Mouse (Mus musculus) forebrain, embryonic 14.5 days (tissue): ENCODE results near the gene Gatad1. TPM values are rescaled to one million over a fixed set of nuclear protein-coding genes. Genes with fewer than 3 reads are reported as not detected.

Experiments
- ATAC-seq: fragments of 200-750 bp; cut with Nextera tagmentation; 2 replicates; pipeline ENCODE4 v1.8.0; 2017; ENCODE audit warnings: mild to moderate bottlenecking, moderate library complexity
- DNase-seq: peaks from one replicate; pipeline ENCODE4 v3.0.0-alpha.2; 2015; ENCODE audit warnings: low spot score
- H3K27ac ChIP-seq: fragments of 300-500 bp; sonication (generic); 2 replicates; pipeline ENCODE4 v1.5.1; 2014; ENCODE audit warnings: low read depth, mild to moderate bottlenecking, control low read depth, low read length, moderate library complexity
- H3K27me3 ChIP-seq: fragments of 300-500 bp; sonication (generic); replicated peaks from 2 replicates; pipeline ENCODE4 v1.6.1; 2014; ENCODE audit warnings: low read length, control low read depth, mixed read lengths; ENCODE audit not compliant: control insufficient read depth, insufficient read depth
- H3K36me3 ChIP-seq: fragments of 300-500 bp; sonication (generic); 2 replicates; pipeline ENCODE4 v1.6.1; 2014; ENCODE audit warnings: low read length, control low read depth; ENCODE audit not compliant: control insufficient read depth, insufficient read depth
- H3K4me1 ChIP-seq: fragments of 300-500 bp; sonication (generic); 2 replicates; pipeline ENCODE4 v1.6.1; 2014; ENCODE audit warnings: antibody characterized with exemption, low read length, control low read depth; ENCODE audit not compliant: control insufficient read depth, insufficient read depth
- H3K4me2 ChIP-seq: fragments of 300-500 bp; sonication (generic); 2 replicates; pipeline ENCODE4 v1.6.1; 2014; ENCODE audit warnings: mild to moderate bottlenecking, control low read depth, low read length
- H3K4me3 ChIP-seq: fragments of 300-500 bp; sonication (generic); 2 replicates; pipeline ENCODE4 v1.5.1; 2014; ENCODE audit warnings: low read depth, low read length, control low read depth
- H3K9ac ChIP-seq: fragments of 300-500 bp; sonication (generic); 2 replicates; pipeline ENCODE4 v1.6.1; 2014; ENCODE audit warnings: mild to moderate bottlenecking, low read length, control low read depth, moderate library complexity
- H3K9me3 ChIP-seq: fragments of 300-500 bp; sonication (generic); replicated peaks from 2 replicates; pipeline ENCODE4 v1.6.1; 2016; ENCODE audit warnings: low read length, control low read depth, mixed read lengths; ENCODE audit not compliant: control insufficient read depth
- WGBS: fragments of 180-500 bp; shearing (Covaris S2); extraction: QIAGEN DNeasy Blood & Tissue Kit; methylation state at CpG from one replicate; pipeline ENCODE4 v1.1.7; 2014; 5-methylcytosine and 5-hydroxymethylcytosine counted together
- polyA plus RNA-seq: library from polyadenylated mRNA; unstranded; fragments of >200 nt; fragmentation: Nextera tagmentation; extraction: Ambion mirVana; gene quantifications from 2 replicates; pipeline ENCODE4 v1.2.1, GENCODE M21; 2014

Gatad1 gene
- 66.6 and 74.9 TPM in 2 replicates for polyA plus RNA-seq

DNA sequence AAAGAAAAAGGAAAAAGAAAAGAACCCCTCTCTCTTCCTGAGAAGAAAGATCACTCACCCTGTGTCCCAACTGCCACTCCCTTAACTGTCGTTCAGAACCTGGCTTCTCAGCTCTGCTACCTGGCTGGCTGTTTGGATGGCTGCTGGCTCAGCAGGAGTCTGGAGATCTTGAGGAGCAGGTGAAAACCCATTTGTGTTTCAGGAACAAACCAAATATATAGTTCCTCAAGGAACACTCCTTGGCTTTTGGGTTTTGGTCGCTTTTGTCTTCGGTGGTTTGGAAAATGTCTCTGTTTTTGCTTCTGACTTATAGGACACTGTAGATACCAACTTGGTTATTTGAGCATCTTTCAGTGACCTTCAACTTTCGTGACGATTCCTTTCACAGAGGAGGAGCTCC lies at the start of gene Gatad1:
Gene Gatad1, minus strand, starts transcription at position 101 of the 400 bp plus-strand sequence.
- no peak for ATAC-seq
- DNase-seq: no peak
- H3K4me2 ChIP-seq: no peak within 1 kb of the TSS
- H3K9ac ChIP-seq: no peak within 1 kb of the TSS
- no peak within 1 kb of the TSS for H3K27ac ChIP-seq
- no peak within 1 kb of the TSS for H3K4me3 ChIP-seq
- no peaks in the 10 kb centered on the region for H3K36me3 ChIP-seq
- no peaks in the 10 kb centered on the region for H3K27me3 ChIP-seq
- no peaks in the 10 kb centered on the region for H3K4me1 ChIP-seq
- no peaks in the 10 kb centered on the region for H3K9me3 ChIP-seq
- WGBS: 74% methylated on average over 5 of the region's 5 CpGs

DNA sequence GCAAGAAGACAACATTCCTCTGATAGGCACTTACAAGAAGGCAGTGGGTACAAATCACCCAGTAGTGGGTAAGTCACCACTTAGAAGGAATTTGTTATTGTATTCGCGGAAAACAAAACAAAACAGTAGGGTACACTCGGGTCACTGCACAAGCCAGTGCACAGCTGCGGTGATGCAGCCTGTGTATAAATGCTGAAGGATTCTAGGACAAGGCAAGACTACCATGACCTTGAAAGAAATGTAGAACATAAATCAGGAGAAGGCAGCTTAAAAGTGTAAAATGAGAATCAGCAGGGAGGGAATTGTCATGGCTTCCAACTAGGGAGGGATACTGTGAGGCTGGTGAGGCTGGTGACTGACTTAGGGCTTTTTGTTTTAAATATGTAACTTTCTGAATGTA lies 45.2 kb upstream of the Gatad1 start:
- WGBS: 86% methylated on average over 4 of the region's 4 CpGs
- no peaks in the 10 kb centered on the region for H3K4me1 ChIP-seq
- H3K36me3 ChIP-seq: peaks cover 37% of the 10 kb centered on the region
- DNase-seq: no peak
- no peak overlapping the region for H3K9ac ChIP-seq
- H3K4me3 ChIP-seq: no peak overlapping the region
- no peak for ATAC-seq
- no peak overlapping the region for H3K27ac ChIP-seq
- no peaks in the 10 kb centered on the region for H3K9me3 ChIP-seq
- H3K4me2 ChIP-seq: no peak overlapping the region
- no peaks in the 10 kb centered on the region for H3K27me3 ChIP-seq

DNA sequence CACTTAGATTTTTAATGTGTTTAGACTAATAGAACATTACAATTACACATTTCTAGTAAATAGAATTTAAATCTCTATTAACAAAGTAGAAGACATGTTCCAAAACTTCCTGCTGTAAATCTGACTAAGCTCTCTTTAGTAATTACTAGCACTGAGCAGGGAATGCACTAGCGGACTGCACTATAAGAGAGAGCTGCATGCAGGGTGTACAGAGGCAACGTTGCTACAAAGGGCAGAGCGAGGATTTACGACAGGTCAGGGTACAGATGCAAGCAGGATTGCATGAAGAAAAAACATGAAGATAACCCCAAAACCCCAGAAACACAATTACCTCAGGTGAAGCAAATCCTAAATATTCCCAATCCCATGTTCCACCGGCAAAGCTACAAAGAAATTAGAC lies 43.0 kb upstream of the Gatad1 start:
- 95% methylated on average over 5 of the region's 5 CpGs for WGBS
- DNase-seq (no peak), ATAC-seq (no peak)
- H3K4me1 ChIP-seq: no peaks in the 10 kb centered on the region
- H3K4me2 ChIP-seq: no peak overlapping the region
- H3K27ac ChIP-seq: no peak overlapping the region
- peaks cover 38% of the 10 kb centered on the region for H3K36me3 ChIP-seq
- no peak overlapping the region for H3K4me3 ChIP-seq
- no peaks in the 10 kb centered on the region for H3K9me3 ChIP-seq
- no peak overlapping the region for H3K9ac ChIP-seq
- H3K27me3 ChIP-seq: no peaks in the 10 kb centered on the region

DNA sequence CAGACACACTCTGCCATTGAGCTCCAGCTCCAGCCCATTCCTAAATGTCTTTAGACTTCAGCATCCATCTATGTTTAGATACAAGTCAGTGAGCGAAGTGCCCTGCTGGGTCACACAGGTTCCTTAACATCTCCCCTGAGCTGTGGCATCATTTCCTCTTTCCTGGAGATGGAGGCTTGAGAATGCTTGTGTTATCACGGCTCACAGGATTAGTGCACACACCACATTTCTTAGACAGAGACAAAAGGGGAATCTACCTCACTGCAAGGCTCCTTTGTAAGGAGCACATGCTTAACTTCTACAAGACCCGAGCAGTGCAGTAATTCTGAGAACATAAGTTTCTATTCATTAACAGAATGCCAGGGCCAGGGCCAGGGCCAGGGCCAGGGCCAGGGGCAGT lies 39.0 kb upstream of the Gatad1 start:
- ATAC-seq: no peak
- no peaks in the 10 kb centered on the region for H3K27me3 ChIP-seq

DNA sequence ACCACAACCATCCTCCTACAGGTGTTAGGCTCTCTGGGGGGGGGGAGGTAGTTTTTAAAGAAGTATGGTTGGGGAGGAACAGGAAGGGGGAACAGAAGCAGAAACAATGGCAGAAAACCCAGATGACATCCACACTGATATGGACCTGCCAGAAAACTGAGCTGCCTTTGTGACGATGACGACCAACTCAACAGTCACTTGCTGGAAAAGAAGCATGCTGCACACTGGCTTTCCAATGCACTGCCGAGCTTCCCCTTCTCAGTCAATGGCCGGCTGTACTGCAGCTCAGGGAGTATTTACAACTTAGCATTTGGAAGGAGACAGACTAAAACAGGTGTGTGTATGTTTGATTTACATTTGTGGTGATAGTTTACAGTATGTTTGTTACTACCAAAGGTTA lies 38.2 kb upstream of the Gatad1 start:
- DNase-seq: no peak
- Histone ChIP-seq H3K4me1 (no peaks in the 10 kb centered on the region), H3K27ac (no peak overlapping the region), H3K4me2 (no peak overlapping the region), H3K27me3 (no peaks in the 10 kb centered on the region), H3K9ac (no peak overlapping the region), H3K9me3 (no peaks in the 10 kb centered on the region), H3K4me3 (no peak overlapping the region), H3K36me3 (peaks cover 46% of the 10 kb centered on the region)
- 88% methylated on average over 4 of the region's 4 CpGs for WGBS
- ATAC-seq: no peak

More for the DNA sequence above, 39.0 kb upstream of the Gatad1 start:
- H3K4me2 ChIP-seq: no peak overlapping the region
- DNase-seq: no peak
- no peaks in the 10 kb centered on the region for H3K4me1 ChIP-seq
- peaks cover 52% of the 10 kb centered on the region for H3K36me3 ChIP-seq
- no peaks in the 10 kb centered on the region for H3K9me3 ChIP-seq
- WGBS: 73% methylated on average over 3 of the region's 3 CpGs
- no peak overlapping the region for H3K27ac ChIP-seq
- no peak overlapping the region for H3K9ac ChIP-seq
- no peak overlapping the region for H3K4me3 ChIP-seq

DNA sequence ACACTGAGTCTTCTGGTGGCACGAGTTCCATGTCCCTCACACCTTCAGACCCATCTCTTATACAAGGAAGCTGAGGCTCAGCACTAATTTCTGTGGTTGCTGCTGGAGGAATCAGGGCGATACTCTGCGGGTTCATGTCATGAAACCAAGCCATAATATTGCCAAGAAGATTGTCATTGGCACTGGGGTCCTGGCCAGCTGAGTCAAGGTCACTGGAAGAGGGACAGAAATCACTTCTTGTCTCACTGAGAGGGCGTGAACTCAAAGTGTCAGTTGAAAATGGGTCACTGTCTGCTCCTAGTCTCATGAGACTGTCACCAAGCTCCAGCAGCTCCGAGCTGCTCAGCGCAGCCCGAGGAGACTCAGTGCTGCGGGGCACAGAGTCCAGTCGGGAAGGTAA lies 36.0 kb upstream of the Gatad1 start:
- no peak overlapping the region for H3K27ac ChIP-seq
- DNase-seq (no peak), ATAC-seq (no peak)
- no peak overlapping the region for H3K4me3 ChIP-seq
- no peak overlapping the region for H3K9ac ChIP-seq
- H3K27me3 ChIP-seq: no peaks in the 10 kb centered on the region
- no peaks in the 10 kb centered on the region for H3K9me3 ChIP-seq
- WGBS: 95% methylated on average over 9 of the region's 9 CpGs
- no peak overlapping the region for H3K4me2 ChIP-seq
- H3K4me1 ChIP-seq: no peaks in the 10 kb centered on the region
- H3K36me3 ChIP-seq: peaks cover 52% of the 10 kb centered on the region

DNA sequence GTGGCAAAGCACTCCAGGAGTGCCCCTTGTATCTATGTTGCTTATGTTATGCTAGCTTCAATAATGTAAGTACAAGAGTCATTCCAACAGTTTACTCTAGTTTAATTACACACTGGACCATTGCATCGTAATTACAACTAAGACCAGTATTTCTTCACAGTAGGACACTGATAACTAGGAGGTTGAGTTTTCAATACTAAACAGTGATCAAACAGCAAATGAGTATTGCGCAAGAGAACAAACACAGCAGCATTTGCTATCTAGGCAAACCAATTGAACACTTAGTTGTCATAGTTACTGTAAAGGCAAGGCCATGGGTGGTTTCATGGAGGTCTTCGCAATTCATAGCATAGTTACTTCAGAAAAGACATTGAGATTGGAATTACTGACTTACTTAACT lies 34.3 kb upstream of the Gatad1 start:
- Histone ChIP-seq H3K4me2 (no peak overlapping the region), H3K27ac (no peak overlapping the region), H3K27me3 (no peaks in the 10 kb centered on the region), H3K4me3 (no peak overlapping the region), H3K36me3 (peaks cover 49% of the 10 kb centered on the region), H3K4me1 (no peaks in the 10 kb centered on the region), H3K9ac (no peak overlapping the region), H3K9me3 (no peaks in the 10 kb centered on the region)
- ATAC-seq (no peak), DNase-seq (no peak)
- WGBS: 95% methylated on average over 3 of the region's 3 CpGs

DNA sequence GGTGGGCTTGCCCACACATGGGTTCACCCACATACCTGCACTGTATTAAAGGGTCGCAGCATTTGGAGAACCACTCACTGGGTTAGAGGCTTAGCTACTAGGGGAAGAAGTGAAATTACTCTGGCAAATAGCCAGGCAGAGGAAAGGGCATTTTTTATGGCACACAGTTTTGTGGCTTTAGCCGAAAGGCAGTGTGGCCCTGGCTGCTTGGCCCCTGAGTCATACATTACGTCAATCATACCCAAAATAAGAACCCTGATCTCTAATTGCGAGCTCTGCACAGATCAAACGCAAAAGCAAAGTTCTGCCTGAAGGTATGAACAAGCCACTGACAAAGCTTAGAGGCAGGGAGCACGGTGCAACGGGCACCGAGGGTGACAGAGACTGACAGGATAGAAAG lies 31.3 kb upstream of the Gatad1 start:
- Histone ChIP-seq H3K9me3 (no peaks in the 10 kb centered on the region), H3K9ac (no peak overlapping the region), H3K4me1 (no peaks in the 10 kb centered on the region), H3K4me2 (no peak overlapping the region), H3K36me3 (peaks cover 32% of the 10 kb centered on the region), H3K27ac (no peak overlapping the region), H3K27me3 (no peaks in the 10 kb centered on the region), H3K4me3 (no peak overlapping the region)
- ATAC-seq (no peak), DNase-seq (no peak)
- 93% methylated on average over 8 of the region's 8 CpGs for WGBS

DNA sequence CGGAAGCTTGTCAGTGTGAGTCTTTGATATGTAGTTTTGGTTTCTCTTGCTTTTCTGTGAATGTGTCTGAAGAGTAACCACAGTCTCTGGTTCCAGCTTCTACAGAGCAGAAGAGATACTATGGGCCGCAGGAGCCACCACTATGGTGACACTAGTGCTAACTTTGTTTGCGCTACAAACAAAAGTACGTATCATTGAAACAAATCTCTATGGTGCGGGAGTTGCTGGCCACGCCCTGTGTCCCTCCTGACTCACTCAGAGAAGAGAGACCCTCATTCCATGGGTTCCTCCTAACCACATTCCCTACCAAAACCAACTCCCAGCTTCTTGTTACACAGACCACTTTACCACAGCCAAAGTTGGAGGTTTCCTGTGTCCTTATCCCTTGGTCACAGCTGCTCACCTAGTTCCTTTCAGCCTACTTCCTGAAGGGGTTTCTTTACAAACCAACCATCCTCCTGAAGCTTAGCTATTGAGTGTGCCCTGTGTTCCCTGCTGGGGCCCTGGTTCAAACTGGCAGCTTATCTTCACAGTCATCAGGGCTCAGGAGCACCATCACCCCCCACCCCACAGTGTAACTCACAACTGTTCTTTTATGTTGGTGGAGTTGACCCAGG lies 13.1 kb upstream of the Gatad1 start:
- DNase-seq: no peak
- WGBS: 97% methylated on average over 6 of the region's 6 CpGs
- H3K36me3 ChIP-seq: no peaks in the 10 kb centered on the region
- H3K9ac ChIP-seq: no peak overlapping the region
- no peaks in the 10 kb centered on the region for H3K9me3 ChIP-seq
- H3K4me3 ChIP-seq: no peak overlapping the region
- H3K4me1 ChIP-seq: no peaks in the 10 kb centered on the region
- H3K27ac ChIP-seq: no peak overlapping the region
- ATAC-seq: no peak
- no peaks in the 10 kb centered on the region for H3K27me3 ChIP-seq
- H3K4me2 ChIP-seq: no peak overlapping the region
